Mouse (Mus musculus) E14TG2a.4 (cell line): ENCODE results near the gene Gpsm3.
"Not testable (repeated sequence)": the region's sequence is repeated elsewhere in the genome, so short reads cannot be mapped to it uniquely, and the experiment has no call there.

Experiments used
- H3K27me3 ChIP-seq: 2 replicates; pipeline ENCODE4 v1.6.1; 2014; ENCODE audit warnings: low read length, control low read depth; ENCODE audit not compliant: insufficient read depth
- H3K36me3 ChIP-seq: 2 replicates; pipeline ENCODE4 v1.6.1; 2014; ENCODE audit warnings: low read length, control low read depth; ENCODE audit not compliant: insufficient read depth
- H3K4me1 ChIP-seq: replicated peaks from 2 replicates; pipeline ENCODE4 v1.6.1; 2014; ENCODE audit warnings: low read depth, low read length, control low read depth
- H3K4me3 ChIP-seq: replicated peaks from 2 replicates; pipeline ENCODE4 v1.5.1; 2014; ENCODE audit warnings: mild to moderate bottlenecking, low read length
- H3K9me3 ChIP-seq: 2 replicates; pipeline ENCODE4 v1.6.1; 2014; ENCODE audit warnings: low read length, control low read depth
- CTCF ChIP-seq: conservative IDR thresholded peaks from 2 replicates; pipeline ENCODE4 v1.5.1; 2014; ENCODE audit warnings: low read length
- NANOG ChIP-seq: IDR thresholded peaks from 2 replicates; pipeline ENCODE4 v1.6.1; 2014; ENCODE audit warnings: borderline replicate concordance, low read length, mixed read lengths
- POU5F1 ChIP-seq: IDR thresholded peaks from 2 replicates; pipeline ENCODE4 v1.6.1; 2014; ENCODE audit warnings: low read length, borderline replicate concordance

Gpsm3 gene

DNA sequence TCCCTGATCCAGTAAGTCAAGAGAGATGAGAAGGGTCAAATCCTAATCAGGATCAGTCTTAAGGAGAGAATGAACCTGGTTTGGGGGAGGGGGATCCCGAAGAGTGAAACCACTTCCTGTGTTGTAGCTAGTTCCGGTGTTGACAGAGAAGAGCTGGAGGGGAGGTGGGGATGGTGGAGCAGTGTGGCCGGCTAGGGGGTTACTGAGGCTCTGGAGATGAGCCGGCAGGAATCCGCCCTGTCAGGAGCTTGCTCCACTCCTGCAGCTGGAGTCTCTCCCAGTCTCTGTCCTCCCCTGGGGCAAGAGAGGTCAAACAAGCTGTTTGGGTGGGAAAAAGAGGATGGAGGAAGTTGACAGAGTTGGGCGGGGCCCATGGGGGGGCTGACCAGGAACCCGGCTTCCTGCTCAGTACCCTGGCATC is at the start of gene Gpsm3:
Gene Gpsm3, plus strand, starts transcription at position 126 of the 421 bp plus-strand sequence.
- Histone ChIP-seq H3K27me3 (peaks cover 3% of the 10 kb centered on the region; the same call in 1 of the 2 replicates), H3K4me3 (peak within 1 kb of the TSS; percentile 91)
- TF ChIP-seq NANOG (no peak), CTCF (no peak), POU5F1 (no peak)

DNA sequence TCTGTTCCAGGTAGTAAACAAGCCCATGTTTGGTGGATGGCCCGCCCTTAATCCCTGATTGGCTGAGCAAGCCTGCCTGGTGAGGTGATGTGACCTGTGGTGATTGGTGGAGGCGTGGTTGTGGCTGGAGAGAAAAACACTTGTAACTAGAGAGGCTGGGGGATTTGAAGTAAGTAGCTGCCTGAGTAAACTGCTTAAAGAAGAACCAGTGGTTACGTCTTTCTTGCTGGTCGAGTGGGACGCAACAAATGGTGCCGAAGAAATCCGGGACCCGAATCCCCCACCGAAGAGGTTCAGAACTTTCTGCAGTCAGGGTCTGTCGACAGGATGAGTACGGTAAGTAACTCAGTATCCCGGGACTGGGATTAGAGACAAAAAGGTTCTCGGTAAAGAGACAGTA is 46.0 kb upstream of the Gpsm3 start:
- Histone ChIP-seq H3K4me1 (peaks cover 25% of the 10 kb centered on the region; the same call in 1 of the 2 replicates), H3K36me3 (peaks cover 32% of the 10 kb centered on the region), H3K4me3 (peak overlapping the region; percentile 61)
- not testable (repeated sequence) for H3K27me3 ChIP-seq, H3K9me3 ChIP-seq

More for the DNA sequence above, at the start of gene Gpsm3:
- H3K36me3 ChIP-seq: peaks cover 17% of the 10 kb centered on the region
- peaks cover 83% of the 10 kb centered on the region for H3K4me1 ChIP-seq
- H3K9me3 ChIP-seq: no peaks in the 10 kb centered on the region

DNA sequence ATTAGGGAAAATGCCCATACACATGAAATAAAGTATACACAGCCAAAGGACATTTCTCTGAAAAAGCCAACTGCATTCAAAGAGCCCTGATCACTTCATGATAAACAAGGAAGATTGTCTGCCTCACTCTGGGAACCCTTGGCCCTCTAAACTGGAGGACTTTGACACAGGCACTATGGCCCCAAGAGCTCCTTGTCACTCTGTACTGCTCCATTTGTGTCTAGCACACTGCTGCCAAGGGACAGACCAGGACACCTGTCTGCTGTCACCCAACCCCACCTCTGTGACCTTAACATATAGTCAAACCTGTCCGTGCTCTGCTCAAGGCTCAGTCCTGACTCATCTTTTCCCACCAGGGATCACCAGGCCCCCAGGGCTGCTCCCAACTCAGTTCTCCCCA is 42.8 kb upstream of the Gpsm3 start:
- Histone ChIP-seq H3K36me3 (peaks cover 23% of the 10 kb centered on the region), H3K27me3 (no peaks in the 10 kb centered on the region), H3K4me1 (peaks cover 20% of the 10 kb centered on the region; the same call in 1 of the 2 replicates), H3K4me3 (no peak overlapping the region), H3K9me3 (peaks cover 5% of the 10 kb centered on the region)
- TF ChIP-seq NANOG (no peak), POU5F1 (no peak), CTCF (no peak)

DNA sequence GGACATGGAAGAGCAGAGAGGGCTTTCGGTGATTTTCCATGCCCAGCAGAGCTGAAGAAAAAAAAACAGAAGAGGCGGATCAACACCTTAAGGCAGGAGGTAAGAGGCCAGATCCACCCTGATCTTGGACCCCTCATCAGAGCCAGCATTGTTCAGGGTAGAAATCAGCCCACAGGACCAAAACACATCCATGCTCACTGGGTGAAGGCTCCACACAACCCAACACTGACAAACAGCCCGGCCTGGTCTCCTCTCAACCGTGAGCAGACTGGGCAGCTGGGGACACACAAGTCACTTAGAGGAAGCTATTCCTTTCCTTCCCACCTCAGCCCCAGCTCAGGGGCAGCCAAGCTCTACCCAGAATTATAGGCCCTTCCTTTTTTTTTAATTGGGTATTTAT is 42.0 kb upstream of the Gpsm3 start:
- Histone ChIP-seq H3K27me3 (0 out of 2 replicates have a peak, but pooled peaks cover 2% of the 10 kb centered on the region), H3K4me3 (no peak overlapping the region), H3K36me3 (peaks cover 22% of the 10 kb centered on the region), H3K9me3 (peaks cover 5% of the 10 kb centered on the region), H3K4me1 (peaks cover 16% of the 10 kb centered on the region; the same call in 1 of the 2 replicates)
- TF ChIP-seq CTCF (no peak), POU5F1 (no peak), NANOG (no peak)

DNA sequence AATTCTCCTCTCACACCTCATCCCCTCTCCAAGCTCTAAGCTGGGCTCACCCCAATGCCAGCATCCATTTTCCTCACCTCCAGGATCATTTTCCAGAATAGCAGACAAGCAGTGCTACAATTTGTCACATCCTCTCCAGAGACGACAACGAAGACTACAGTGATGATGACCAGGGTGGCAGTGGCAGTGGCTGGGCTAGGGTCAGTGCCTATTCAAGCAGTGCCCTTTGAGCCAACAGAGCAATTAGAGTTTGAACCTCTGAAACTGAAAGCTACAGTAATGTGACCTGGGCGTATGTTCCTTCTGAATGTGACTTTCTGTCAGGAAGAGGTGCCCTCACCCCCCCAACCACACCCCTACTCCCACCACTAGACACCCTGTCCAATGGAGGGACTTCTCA is 40.5 kb upstream of the Gpsm3 start:
- H3K4me1 ChIP-seq: peaks cover 9% of the 10 kb centered on the region; the same call in 1 of the 2 replicates
- no peak for TF ChIP-seq POU5F1
- TF ChIP-seq NANOG: no peak

DNA sequence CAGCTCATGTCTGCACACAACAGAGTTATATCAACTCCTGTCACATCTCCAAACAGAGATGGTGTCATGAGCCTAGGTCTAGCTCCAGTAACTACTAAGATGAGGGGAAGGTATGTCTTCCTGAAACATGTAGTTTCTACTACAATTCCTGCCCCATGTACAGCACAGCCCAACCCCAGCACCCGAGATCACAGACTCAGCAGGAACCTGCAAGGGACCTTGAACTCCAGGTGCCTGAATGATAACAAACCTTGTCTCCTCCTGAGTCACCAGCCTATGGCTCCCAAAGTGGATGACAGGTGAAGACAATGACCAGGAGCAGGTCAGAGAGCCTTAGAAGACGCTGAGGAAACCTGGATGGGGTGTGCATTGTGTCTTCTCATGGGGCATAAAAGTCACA is 39.8 kb upstream of the Gpsm3 start:
- Histone ChIP-seq H3K9me3 (peaks cover 5% of the 10 kb centered on the region), H3K36me3 (peaks cover 22% of the 10 kb centered on the region), H3K27me3 (peaks cover 6% of the 10 kb centered on the region; the same call in 1 of the 2 replicates), H3K4me1 (peaks cover 9% of the 10 kb centered on the region; the same call in 1 of the 2 replicates), H3K4me3 (no peak overlapping the region)
- no peak for TF ChIP-seq NANOG
- TF ChIP-seq POU5F1: no peak
- TF ChIP-seq CTCF: no peak

More for the DNA sequence above, 40.5 kb upstream of the Gpsm3 start:
- Histone ChIP-seq H3K9me3 (peaks cover 5% of the 10 kb centered on the region), H3K4me3 (no peak overlapping the region), H3K27me3 (peaks cover 6% of the 10 kb centered on the region; the same call in 1 of the 2 replicates), H3K36me3 (peaks cover 22% of the 10 kb centered on the region)

DNA sequence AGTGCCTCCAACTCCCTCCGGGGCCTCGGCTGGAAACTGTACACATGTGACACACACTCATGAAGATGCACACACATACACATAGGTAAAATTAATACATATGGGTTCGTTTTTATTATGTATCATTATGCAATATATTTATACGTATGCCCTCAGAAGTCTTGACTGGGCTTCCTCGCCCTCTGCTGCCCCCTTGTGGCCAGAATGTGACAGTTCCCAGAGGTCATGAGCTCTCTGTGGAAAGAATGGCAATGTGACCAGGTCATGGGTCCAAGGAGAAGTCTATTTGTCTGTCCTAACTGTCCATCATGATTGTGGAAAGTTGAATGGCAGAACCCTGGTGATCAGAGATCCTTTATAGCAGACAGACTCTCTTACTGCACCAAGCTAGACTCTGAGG is 34.1 kb upstream of the Gpsm3 start:
- peaks cover 13% of the 10 kb centered on the region for H3K27me3 ChIP-seq
- no peak for TF ChIP-seq POU5F1
- TF ChIP-seq CTCF: peak; percentile 67

DNA sequence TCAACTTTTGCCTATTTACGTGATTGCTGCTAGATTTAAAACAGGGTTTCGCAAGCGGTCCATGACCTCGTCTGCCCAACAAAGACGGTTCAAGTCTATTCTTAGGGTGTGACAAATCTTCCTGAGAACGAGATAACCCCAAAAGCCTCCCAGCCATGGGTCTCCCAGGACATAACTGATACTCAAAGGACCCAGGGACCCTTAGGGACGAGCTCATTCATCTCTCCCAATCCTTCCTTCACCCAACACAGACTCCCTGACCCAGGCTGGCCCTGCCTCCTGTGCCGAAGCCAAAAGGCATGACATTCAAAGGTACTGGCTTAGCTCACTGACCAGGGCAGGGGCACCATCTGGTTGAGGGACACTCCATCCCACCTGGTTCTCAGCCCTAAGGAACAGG is 33.2 kb upstream of the Gpsm3 start:
- Histone ChIP-seq H3K36me3 (no peaks in the 10 kb centered on the region), H3K4me1 (peaks cover 28% of the 10 kb centered on the region), H3K9me3 (no peaks in the 10 kb centered on the region), H3K4me3 (no peak overlapping the region), H3K27me3 (peaks cover 13% of the 10 kb centered on the region)
- TF ChIP-seq POU5F1 (no peak), CTCF (no peak), NANOG (no peak)

More for the DNA sequence above, 34.1 kb upstream of the Gpsm3 start:
- Histone ChIP-seq H3K36me3 (no peaks in the 10 kb centered on the region), H3K4me1 (peaks cover 20% of the 10 kb centered on the region), H3K9me3 (no peaks in the 10 kb centered on the region), H3K4me3 (no peak overlapping the region)

DNA sequence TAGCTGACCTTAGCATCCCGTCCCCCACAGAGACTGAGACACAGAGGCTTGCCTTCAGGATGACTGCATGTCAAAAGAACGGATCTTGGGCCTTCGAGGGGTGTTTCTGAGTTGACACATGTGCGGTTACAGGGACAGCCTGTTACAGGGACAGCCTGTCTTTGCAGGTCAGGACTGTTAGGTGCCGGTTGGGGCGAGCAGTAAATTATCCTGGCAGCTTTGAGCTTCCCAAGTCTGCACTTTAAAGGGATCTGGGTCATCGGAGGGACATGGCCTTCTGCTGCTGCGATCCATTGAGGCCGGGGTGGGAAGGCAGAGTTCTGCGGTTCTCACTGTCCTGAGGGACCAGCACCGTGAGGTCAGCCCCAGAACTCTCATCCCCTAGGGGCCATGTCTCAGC is 32.2 kb upstream of the Gpsm3 start:
- H3K4me3 ChIP-seq: no peak overlapping the region
- H3K36me3 ChIP-seq: no peaks in the 10 kb centered on the region
- no peaks in the 10 kb centered on the region for H3K9me3 ChIP-seq
- peaks cover 11% of the 10 kb centered on the region for H3K27me3 ChIP-seq
- peaks cover 37% of the 10 kb centered on the region for H3K4me1 ChIP-seq
- TF ChIP-seq NANOG (no peak), POU5F1 (no peak), CTCF (no peak)
